Mouse (Mus musculus) midbrain, embryonic 15.5 days (tissue): ENCODE data around the gene Mdm2. TPM values are rescaled to one million over a fixed set of nuclear protein-coding genes. Genes with fewer than 3 reads are reported as not detected.
A peak's percentile ranks its signal among the peaks of the same experiment; 100 is the strongest.

Experiments
- ATAC-seq: fragments of 200-750 bp; cut with Nextera tagmentation; replicated peaks from 2 replicates; pipeline ENCODE4 v1.8.0; 2017; ENCODE audit warnings: moderate TSS enrichment
- H3K27ac ChIP-seq: fragments of 300-500 bp; sonication (generic); 2 replicates; pipeline ENCODE4 v1.5.1; 2015; ENCODE audit warnings: mild to moderate bottlenecking, inconsistent platforms
- H3K27me3 ChIP-seq: fragments of 300-500 bp; sonication (generic); replicated peaks from 2 replicates; pipeline ENCODE4 v1.6.1; 2015; ENCODE audit warnings: inconsistent platforms
- H3K36me3 ChIP-seq: fragments of 300-500 bp; sonication (generic); replicated peaks from 2 replicates; pipeline ENCODE4 v1.6.1; 2015; ENCODE audit warnings: inconsistent platforms
- H3K4me1 ChIP-seq: fragments of 300-500 bp; sonication (generic); 2 replicates; pipeline ENCODE4 v1.6.1; 2015; ENCODE audit warnings: inconsistent platforms
- H3K4me2 ChIP-seq: fragments of 300-500 bp; sonication (generic); 2 replicates; pipeline ENCODE4 v1.6.1; 2015; ENCODE audit warnings: inconsistent platforms, mild to moderate bottlenecking, moderate library complexity
- H3K4me3 ChIP-seq: fragments of 300-500 bp; sonication (generic); 2 replicates; pipeline ENCODE4 v1.5.1; 2015; ENCODE audit warnings: mild to moderate bottlenecking, inconsistent platforms
- H3K9ac ChIP-seq: fragments of 300-500 bp; sonication (generic); 2 replicates; pipeline ENCODE4 v1.6.1; 2015; ENCODE audit warnings: mild to moderate bottlenecking, inconsistent platforms
- H3K9me3 ChIP-seq: fragments of 300-500 bp; sonication (generic); 2 replicates; pipeline ENCODE4 v1.6.1; 2016; ENCODE audit warnings: inconsistent platforms
- WGBS: fragments of 180-500 bp; shearing (Covaris S2); methylation state at CpG from one replicate; pipeline ENCODE4 v1.1.7; 2015; ENCODE audit warnings: mixed read lengths; 5-methylcytosine and 5-hydroxymethylcytosine counted together
- polyA plus RNA-seq: library from polyadenylated mRNA; unstranded; fragments of >200 nt; fragmentation: Nextera tagmentation; extraction: Ambion mirVana; gene quantifications from 2 replicates; pipeline ENCODE4 v1.2.1, GENCODE M21; 2015

The Mdm2 gene
- polyA plus RNA-seq, 1 experiment from 2014 or later: 58.2 TPM

DNA sequence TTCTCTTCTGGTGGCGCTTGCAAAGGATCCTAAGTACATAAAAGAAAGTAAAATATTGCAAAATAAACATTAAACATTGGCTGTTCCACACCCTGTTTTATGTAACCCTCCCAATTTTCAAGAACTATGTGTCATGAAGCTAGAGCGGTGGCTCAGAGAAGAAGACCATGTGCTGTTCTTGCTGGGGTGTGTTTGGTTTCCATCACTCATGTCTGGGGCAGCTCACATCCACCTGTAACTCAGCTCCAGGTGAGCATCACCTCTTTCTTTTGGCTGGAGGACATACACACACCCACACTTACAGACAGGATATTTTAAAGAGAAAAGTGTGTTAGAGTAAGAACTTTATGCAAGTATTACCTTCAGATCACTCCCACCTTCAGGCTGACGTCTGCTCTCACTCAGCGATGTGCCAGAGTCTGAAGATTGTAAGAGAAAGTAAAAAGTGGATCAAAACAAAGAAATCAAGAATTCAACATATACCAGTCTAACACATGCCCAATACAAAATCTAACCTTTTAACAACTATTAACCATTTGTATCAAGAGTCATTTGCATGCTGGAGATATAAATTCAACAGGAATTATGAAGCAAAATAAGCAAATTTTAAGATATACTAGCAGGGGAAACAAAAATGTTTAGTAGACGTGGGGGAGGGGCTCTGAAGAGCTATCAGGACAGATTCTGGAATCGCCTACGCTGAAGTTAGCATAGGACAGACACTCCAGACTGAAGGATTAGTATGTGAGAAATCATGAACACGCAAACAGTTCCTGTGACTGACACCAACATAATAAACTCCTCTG lies 14.3 kb downstream of the Mdm2 start:
- H3K27ac ChIP-seq: no peak overlapping the region
- WGBS: 93% methylated on average over 8 of the region's 8 CpGs
- no peak for ATAC-seq

DNA sequence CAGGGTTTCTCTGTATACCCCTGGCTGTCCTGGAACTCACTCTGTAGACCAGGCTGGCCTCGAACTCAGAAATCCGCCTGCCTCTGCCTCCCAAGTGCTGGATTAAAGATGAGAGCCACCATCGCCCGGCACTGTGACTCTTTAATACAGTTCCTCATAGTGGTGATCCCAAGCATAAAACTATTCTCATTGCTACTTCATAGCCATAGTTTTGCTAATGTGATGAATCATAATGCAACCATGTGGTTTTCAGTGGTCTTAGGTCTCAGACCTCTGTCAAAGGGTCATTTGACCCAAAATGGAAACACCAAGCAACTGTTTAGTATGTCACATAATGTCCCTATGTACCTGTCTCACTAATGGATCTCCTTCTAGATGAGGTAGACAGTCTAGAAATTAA lies 15.0 kb downstream of the Mdm2 start:
- H3K27ac ChIP-seq: no peak overlapping the region
- no peaks in the 10 kb centered on the region for H3K4me1 ChIP-seq
- H3K4me2 ChIP-seq: no peak overlapping the region
- 93% methylated on average over 4 of the region's 4 CpGs for WGBS
- H3K9me3 ChIP-seq: no peaks in the 10 kb centered on the region
- H3K4me3 ChIP-seq: no peak overlapping the region
- H3K9ac ChIP-seq: no peak overlapping the region
- no peaks in the 10 kb centered on the region for H3K27me3 ChIP-seq
- no peak for ATAC-seq
- peaks cover 79% of the 10 kb centered on the region for H3K36me3 ChIP-seq

More for the DNA sequence above, 14.3 kb downstream of the Mdm2 start:
- Histone ChIP-seq H3K4me3 (no peak overlapping the region), H3K36me3 (peaks cover 78% of the 10 kb centered on the region), H3K4me1 (no peaks in the 10 kb centered on the region), H3K9me3 (no peaks in the 10 kb centered on the region), H3K27me3 (no peaks in the 10 kb centered on the region), H3K9ac (no peak overlapping the region), H3K4me2 (no peak overlapping the region)

DNA sequence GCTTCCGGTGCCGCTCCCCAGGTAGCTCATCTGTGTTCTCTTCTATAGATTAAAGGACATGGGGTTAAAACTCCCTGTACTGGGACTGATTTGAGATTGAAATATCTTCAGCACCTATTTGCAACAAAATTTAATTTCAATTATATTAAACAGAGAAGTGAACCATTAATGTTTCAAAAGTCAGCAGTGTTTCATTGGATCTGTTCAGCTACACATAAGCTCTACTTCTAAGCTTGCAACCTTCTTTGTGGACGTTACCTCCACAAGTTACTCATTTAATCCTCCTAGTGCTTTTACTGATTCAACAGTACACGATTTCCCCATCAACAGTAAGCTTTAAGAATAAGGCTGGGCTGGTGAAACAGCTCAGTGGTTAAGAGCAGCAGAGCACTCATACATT lies 15.5 kb downstream of the Mdm2 start:
- no peak overlapping the region for H3K4me3 ChIP-seq
- no peaks in the 10 kb centered on the region for H3K27me3 ChIP-seq
- 93% methylated on average over 4 of the region's 4 CpGs for WGBS
- peaks cover 80% of the 10 kb centered on the region for H3K36me3 ChIP-seq
- no peaks in the 10 kb centered on the region for H3K9me3 ChIP-seq
- ATAC-seq: no peak
- H3K4me1 ChIP-seq: no peaks in the 10 kb centered on the region
- no peak overlapping the region for H3K9ac ChIP-seq
- H3K27ac ChIP-seq: no peak overlapping the region
- H3K4me2 ChIP-seq: no peak overlapping the region

DNA sequence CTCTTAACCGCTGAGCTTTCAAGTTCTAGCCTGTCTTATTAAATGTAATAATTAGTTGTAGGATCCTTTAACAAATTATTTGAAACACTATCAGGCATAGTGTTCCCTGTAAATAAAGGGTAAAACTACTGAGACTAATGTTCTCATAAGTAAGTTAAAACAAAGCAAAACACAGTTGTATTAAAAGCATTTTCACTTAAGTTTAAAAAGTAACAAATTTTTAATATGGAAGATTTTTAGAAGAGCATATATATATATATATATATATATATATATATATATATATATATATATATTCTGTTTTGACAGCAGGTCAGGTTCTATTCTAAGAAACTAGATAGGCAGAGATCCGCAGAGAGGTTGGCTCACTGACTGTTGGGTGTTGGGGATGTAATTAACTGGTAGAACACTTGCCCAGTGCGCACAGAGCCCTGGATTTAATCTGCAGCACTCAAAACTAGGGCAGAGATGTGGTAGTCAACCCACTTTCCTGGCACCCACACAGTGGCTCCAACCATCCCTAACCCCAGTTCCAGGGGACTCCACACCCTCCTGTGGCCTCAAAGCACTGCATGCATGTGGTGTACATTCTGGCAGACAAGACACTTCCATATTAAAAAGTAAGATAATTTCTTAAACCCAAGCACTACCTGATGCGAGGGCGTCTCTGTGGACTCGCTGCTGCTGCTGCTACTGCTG lies 16.2 kb downstream of the Mdm2 start:
- ATAC-seq: no peak
- no peaks in the 10 kb centered on the region for H3K9me3 ChIP-seq
- no peaks in the 10 kb centered on the region for H3K27me3 ChIP-seq
- no peak overlapping the region for H3K27ac ChIP-seq
- no peak overlapping the region for H3K4me2 ChIP-seq
- no peak overlapping the region for H3K9ac ChIP-seq
- 98% methylated on average over 6 of the region's 6 CpGs for WGBS
- H3K4me1 ChIP-seq: no peaks in the 10 kb centered on the region
- no peak overlapping the region for H3K4me3 ChIP-seq
- peaks cover 78% of the 10 kb centered on the region for H3K36me3 ChIP-seq

DNA sequence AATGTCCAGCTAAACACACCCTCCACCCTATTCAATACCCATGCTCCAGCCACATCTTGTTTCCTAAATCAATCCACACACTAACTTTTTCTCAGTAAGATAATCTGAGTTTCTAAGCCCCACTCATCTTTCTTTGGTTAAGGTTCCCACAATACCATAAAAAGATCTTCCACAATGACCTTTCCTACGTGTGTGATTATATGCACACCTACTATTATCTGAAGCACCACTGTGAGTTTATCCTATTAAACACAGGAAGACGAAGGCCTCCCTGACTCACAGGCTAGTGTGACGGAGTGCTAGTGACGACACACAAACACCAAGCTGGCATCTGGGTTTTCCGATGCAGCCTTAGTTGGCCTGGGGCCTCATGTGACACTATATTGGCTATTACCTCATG lies 17.6 kb downstream of the Mdm2 start:
- no peak overlapping the region for H3K4me3 ChIP-seq
- 97% methylated on average over 5 of the region's 5 CpGs for WGBS
- H3K4me2 ChIP-seq: no peak overlapping the region
- no peak for ATAC-seq
- no peaks in the 10 kb centered on the region for H3K27me3 ChIP-seq
- H3K27ac ChIP-seq: no peak overlapping the region
- H3K9ac ChIP-seq: no peak overlapping the region
- no peaks in the 10 kb centered on the region for H3K9me3 ChIP-seq
- H3K36me3 ChIP-seq: peaks cover 74% of the 10 kb centered on the region
- H3K4me1 ChIP-seq: no peaks in the 10 kb centered on the region

DNA sequence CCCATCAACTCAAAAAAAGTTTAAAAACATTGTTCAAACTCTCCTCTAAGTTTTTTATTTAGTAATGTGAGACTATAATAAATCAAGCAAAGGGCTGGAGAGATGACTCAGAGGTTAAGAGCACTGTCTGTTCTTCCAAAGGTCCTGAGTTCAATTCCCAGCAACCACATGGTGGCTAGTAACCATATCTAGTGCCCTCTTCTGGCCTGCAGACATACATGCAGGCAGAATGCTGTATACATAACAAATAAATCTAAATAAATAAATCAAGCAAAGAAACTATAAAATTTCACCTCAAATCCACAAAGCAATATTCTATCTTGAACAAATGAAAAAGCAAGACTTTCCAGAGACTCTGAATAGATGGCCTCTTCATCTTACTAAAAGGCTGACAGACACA lies 18.4 kb downstream of the Mdm2 start:
- Histone ChIP-seq H3K27me3 (no peaks in the 10 kb centered on the region), H3K27ac (no peak overlapping the region), H3K36me3 (peaks cover 66% of the 10 kb centered on the region), H3K4me3 (no peak overlapping the region), H3K4me1 (no peaks in the 10 kb centered on the region), H3K4me2 (no peak overlapping the region), H3K9me3 (no peaks in the 10 kb centered on the region), H3K9ac (no peak overlapping the region)
- ATAC-seq: no peak

DNA sequence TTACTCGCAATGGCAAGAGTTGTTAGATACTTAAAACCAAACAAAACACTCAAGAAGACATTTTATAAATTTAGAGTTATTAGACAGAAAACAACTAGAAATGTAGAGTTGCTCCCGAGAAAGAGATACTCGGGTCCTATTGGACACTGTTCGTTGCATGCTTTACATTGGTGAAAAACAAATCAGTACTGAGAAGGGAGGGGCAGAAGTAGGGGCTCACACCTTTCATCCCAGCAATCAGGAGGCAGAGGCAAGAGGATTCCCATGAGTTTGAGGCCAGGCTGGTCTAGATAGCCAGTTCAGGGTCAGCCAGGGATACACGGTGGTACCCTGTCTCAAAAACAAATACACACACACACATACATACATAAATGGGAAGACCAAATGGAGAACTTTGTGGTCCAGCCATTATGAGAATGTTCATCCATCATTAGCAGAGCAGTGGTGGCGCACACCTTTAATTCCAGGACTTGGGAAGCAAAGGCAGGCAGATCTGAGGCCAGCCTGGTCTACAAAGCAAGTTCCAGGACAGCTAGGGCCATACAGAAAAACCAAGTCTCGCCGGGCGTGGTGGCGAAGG lies 19.1 kb downstream of the Mdm2 start:
- no peak for ATAC-seq
- Histone ChIP-seq H3K4me1 (no peaks in the 10 kb centered on the region), H3K9ac (no peak overlapping the region), H3K4me3 (no peak overlapping the region), H3K27me3 (no peaks in the 10 kb centered on the region), H3K36me3 (peaks cover 60% of the 10 kb centered on the region), H3K9me3 (no peaks in the 10 kb centered on the region), H3K4me2 (no peak overlapping the region), H3K27ac (no peak overlapping the region)
- 97% methylated on average over 10 of the region's 10 CpGs for WGBS

DNA sequence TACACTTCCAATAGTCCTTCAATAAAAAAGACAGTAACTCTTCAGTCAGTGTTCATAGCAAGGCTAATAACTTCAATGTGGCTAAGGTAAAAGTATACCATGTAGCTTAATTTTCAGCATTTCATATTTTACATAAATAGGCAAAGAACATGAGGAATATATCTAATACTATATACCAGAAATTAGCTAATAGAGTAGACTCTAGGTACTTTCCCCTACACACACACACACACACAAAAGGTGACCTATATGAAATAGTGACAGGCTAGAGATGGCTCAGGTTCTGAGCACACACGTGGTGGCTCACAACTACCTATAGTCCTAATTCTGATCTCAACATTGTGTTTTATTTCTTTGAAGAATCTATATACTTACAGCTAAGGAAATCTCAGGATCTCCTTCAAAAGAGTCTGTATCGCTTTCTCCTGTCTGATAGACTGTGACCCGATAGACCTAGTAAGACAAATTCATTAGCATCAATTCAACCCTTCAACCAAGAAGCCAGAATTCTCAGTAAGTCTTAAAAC lies 19.7 kb downstream of the Mdm2 start:
- no peak overlapping the region for H3K27ac ChIP-seq
- H3K36me3 ChIP-seq: peaks cover 55% of the 10 kb centered on the region
- H3K9ac ChIP-seq: no peak overlapping the region
- H3K4me1 ChIP-seq: no peaks in the 10 kb centered on the region
- H3K4me3 ChIP-seq: no peak overlapping the region
- no peak for ATAC-seq
- 93% methylated on average over 3 of the region's 3 CpGs for WGBS
- no peak overlapping the region for H3K4me2 ChIP-seq
- H3K9me3 ChIP-seq: no peaks in the 10 kb centered on the region
- H3K27me3 ChIP-seq: no peaks in the 10 kb centered on the region

DNA sequence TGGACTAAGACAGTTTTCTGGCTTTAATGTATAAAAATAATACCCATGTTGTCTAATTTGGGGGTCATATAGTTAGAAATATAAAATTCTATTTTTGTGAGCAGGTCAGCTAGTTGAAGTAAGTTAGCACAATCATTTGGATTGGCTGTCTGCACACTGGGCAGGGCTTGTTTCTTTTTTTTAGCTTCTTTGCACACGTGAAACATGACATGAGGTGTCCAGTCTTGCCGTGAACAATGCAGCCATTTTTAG lies 20.5 kb downstream of the Mdm2 start:
- no peak overlapping the region for H3K9ac ChIP-seq
- no peak for ATAC-seq
- H3K27me3 ChIP-seq: no peaks in the 10 kb centered on the region
- H3K36me3 ChIP-seq: peaks cover 48% of the 10 kb centered on the region
- H3K4me2 ChIP-seq: no peak overlapping the region
- H3K27ac ChIP-seq: no peak overlapping the region
- H3K4me1 ChIP-seq: no peaks in the 10 kb centered on the region
- H3K4me3 ChIP-seq: no peak overlapping the region
- WGBS: 79% methylated on average over 2 of the region's 2 CpGs
- no peaks in the 10 kb centered on the region for H3K9me3 ChIP-seq

DNA sequence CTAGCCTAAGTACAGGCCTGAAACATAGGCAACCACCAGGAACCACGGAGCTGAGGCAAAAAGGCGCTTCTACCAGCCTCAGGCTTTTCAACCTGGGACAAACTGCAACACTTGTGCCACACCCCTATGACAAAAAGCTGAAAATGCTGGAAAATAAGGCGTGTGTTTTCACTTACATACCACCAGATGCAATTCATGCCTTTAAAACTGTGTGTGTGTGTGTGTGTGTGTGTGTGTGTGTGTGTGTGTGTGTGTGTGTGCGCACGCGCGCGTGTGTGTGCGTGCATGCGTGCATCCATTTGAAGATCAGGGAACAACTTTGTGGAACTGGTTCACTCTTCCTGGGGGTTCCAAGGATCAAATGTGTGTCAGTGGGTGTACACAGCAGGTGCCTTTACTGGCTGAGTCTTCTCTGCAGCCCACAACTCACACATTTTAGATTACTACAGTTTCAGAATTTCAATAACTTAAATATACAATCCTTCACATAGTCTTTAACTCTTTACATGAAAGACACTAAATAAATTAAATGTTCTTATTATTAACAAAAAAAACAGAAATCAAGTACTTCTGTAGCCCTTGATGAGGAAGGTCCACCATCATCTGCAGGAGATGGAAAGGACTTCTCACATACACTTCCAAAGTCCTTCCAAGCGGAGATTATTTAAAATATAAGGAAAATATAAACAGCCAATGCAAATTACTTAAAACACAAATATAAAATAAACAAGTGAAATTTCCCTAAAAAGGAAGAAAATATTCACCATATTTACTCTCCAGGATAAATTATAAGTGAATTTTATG lies 21.1 kb downstream of the Mdm2 start:
- no peak for ATAC-seq
- Histone ChIP-seq H3K27ac (no peak overlapping the region), H3K4me1 (no peaks in the 10 kb centered on the region), H3K9ac (no peak overlapping the region), H3K27me3 (no peaks in the 10 kb centered on the region), H3K36me3 (peaks cover 44% of the 10 kb centered on the region), H3K4me3 (no peak overlapping the region), H3K9me3 (no peaks in the 10 kb centered on the region), H3K4me2 (no peak overlapping the region)
- 93% methylated on average over 11 of the region's 11 CpGs for WGBS

DNA sequence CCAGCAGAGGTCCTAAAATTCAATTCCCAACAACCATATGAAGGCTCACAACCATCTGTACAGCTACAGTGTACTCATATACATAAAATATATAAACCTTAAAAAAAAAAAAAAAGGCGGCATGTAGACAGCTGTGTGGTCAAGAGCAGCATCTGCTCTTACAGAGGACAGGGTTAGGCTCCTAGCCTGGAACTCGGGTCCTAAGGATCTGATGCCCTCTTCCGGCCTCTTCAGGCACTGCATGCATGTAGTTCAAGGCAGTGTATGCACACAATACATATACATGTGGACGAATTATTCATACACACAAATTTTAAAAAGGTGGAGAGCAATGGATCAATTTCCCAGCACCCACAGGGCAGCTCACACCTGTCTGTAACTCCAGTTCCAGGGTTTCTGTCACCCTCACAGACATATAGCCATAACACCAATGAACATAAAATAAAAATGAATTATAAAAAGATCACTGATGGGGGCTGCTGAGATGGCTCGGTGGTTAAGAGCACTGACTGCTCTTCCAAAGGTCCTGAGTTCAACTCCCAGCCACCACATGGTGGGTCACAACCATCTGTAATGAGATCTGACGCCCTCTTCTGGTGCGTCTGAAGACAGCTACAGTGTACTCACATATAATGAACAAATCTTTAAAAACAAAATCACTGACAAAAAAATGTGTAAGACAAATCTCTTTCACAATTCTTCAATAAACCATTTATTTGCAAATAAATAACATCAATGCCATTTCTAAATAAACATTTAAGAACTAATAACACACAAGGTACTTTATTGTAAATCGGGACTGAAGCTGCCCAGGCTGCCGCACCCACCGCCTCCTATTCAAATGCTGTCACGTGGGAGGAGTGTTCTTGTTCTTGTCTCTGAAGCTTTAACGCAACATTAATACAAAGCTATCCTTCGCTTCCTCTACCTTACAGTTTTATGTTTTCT lies 22.1 kb downstream of the Mdm2 start:
- no peaks in the 10 kb centered on the region for H3K4me1 ChIP-seq
- 0 out of 2 replicates have a peak, but pooled peaks have one; percentile 48 for ATAC-seq
- no peak overlapping the region for H3K4me2 ChIP-seq
- no peak overlapping the region for H3K4me3 ChIP-seq
- WGBS: 89% methylated on average over 13 of the region's 13 CpGs
- peaks cover 37% of the 10 kb centered on the region for H3K36me3 ChIP-seq
- no peaks in the 10 kb centered on the region for H3K9me3 ChIP-seq
- no peak overlapping the region for H3K9ac ChIP-seq
- H3K27ac ChIP-seq: no peak overlapping the region
- H3K27me3 ChIP-seq: no peaks in the 10 kb centered on the region
